Mouse (Mus musculus): ENCODE measurements around the gene Vash2. TPM values are rescaled to one million over a fixed set of nuclear protein-coding genes. Genes with fewer than 3 reads are reported as not detected.
A peak's percentile ranks its signal among the peaks of the same experiment; 100 is the strongest.
"Not testable (repeated sequence)": the region's sequence is repeated elsewhere in the genome, so short reads cannot be mapped to it uniquely, and the experiment has no call there.

The Vash2 gene
- total RNA-seq (2014; rRNA removed) (under 0.01 TPM in 1 of 2 replicates, not detected in the other), polyA plus RNA-seq (2012; rRNA removed) (not detected in 2 replicates)

DNA sequence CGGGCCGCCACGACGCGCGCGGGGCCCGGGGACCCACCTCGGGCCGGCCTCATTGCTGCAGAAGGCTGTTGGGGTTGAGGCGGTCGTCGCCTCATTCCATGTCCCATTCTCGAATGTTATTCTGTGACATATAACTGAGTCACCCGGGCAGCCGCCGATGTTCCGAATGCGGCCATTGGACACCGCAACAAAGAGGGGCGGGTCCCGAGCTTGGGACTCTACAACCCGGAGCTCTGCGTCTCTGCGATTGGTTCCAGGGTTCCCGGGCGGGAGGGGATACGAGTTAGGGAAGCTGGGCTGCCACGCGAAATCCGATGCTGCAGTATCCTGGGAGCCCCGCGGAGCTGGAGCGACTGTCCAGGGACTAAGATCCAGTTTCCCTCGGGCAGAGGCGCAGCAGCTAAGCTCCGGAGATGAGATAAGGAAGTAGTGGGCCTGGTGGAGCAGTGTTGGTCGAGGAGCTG is at the start of gene Vash2:
Gene Vash2, minus strand, starts transcription at position 197 of the 464 bp plus-strand sequence.
- H3K36me3 ChIP-seq (ENCODE audit: control insufficient read depth, insufficient read depth, low read length): no peaks in the 10 kb centered on the region
- no peaks in the 10 kb centered on the region for H3K4me1 ChIP-seq (ENCODE audit: control insufficient read depth, insufficient read depth, low read length)
- no peak within 1 kb of the TSS for H3K27ac ChIP-seq (replicated peaks; ENCODE audit: insufficient read depth, low read depth, low read length)
- peaks cover 11% of the 10 kb centered on the region for H3K27me3 ChIP-seq (ENCODE audit: control insufficient read depth, insufficient read depth, low read length)
- WGBS: 2% methylated on average over 38 of the region's 38 CpGs
- H3K9ac ChIP-seq (ENCODE audit: low read depth, low read length): peak within 1 kb of the TSS; percentile 10; the same call in 1 of the 2 replicates
- H3K4me3 ChIP-seq (ENCODE audit: insufficient read depth, low read depth, low read length): peak within 1 kb of the TSS; percentile 39
- DNase-seq (ENCODE audit: extremely low read depth, low read depth, low spot score): no peak
- no peak for TF ChIP-seq CTCF (IDR thresholded peaks at IDR 0.05; ENCODE audit: low read depth, low read length)
- no peak for TF ChIP-seq POLR2A (IDR thresholded peaks at IDR 0.05; ENCODE audit: extremely low read depth, insufficient read depth, low read length)
- H3K79me2 ChIP-seq (ENCODE audit: control insufficient read depth, insufficient read depth, low read length): no peaks in the 10 kb centered on the region

DNA sequence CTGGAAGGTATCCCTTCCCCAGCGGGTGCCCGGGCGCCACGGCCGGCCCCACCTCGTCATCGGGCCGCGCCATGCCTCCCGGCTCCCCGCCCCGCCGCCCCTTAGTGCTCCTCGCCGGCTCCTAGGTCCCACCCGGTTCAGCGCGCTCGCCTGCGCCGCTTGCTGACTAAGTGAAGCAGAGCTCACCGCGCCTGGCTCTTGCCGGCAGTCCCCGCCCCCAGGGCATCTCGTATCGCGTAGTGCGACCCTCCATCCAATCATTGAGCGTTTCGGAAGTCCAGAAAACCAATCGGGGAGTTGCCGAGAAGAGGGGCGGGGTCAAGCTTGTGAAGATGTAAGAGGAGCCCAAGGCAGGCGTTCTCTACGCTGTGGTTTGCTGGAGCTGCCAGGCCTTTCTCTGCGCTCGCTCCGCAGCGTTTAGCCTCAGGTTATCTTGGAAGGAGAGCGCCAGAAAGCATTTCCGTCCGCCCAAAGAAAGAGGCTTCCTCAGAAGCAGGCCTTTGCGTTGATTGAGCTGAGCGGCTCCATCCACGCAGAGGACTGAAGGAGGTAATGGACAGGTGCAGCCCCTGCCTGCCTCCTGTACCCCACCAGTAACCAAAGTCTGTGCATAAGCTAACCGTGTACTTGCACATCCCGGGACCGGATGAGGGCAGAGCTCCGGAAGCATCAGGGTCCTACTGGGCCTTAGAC is 47.1 kb upstream of the Vash2 start, which contains the start of gene Flvcr1:
Gene Flvcr1, minus strand, starts transcription at position 138 of the 693 bp plus-strand sequence.
- DNase-seq (ENCODE audit: extremely low read depth, low read depth, low spot score): peak; percentile 95
- H3K4me3 ChIP-seq (ENCODE audit: insufficient read depth, low read depth, low read length): peak within 1 kb of the TSS; percentile 61
- 1% methylated on average over 50 of the region's 50 CpGs for WGBS
- peaks cover 7% of the 10 kb centered on the region for H3K4me1 ChIP-seq (ENCODE audit: control insufficient read depth, insufficient read depth, low read length)
- peaks cover 1% of the 10 kb centered on the region; the same call in 1 of the 2 replicates for H3K36me3 ChIP-seq (ENCODE audit: control insufficient read depth, insufficient read depth, low read length)
- no peaks in the 10 kb centered on the region for H3K27me3 ChIP-seq (ENCODE audit: control insufficient read depth, insufficient read depth, low read length)
- TF ChIP-seq POLR2A (IDR thresholded peaks at IDR 0.05; ENCODE audit: extremely low read depth, insufficient read depth, low read length) (peak; percentile 94), CTCF (IDR thresholded peaks at IDR 0.05; ENCODE audit: low read depth, low read length) (0 out of 2 replicates have a peak, but pooled peaks have one; percentile 8)
- H3K27ac ChIP-seq (replicated peaks; ENCODE audit: insufficient read depth, low read depth, low read length): no peak within 1 kb of the TSS
- H3K9ac ChIP-seq (ENCODE audit: low read depth, low read length): peak within 1 kb of the TSS; percentile 63
- H3K79me2 ChIP-seq (ENCODE audit: control insufficient read depth, insufficient read depth, low read length): no peaks in the 10 kb centered on the region; the same call in 1 of the 2 replicates

DNA sequence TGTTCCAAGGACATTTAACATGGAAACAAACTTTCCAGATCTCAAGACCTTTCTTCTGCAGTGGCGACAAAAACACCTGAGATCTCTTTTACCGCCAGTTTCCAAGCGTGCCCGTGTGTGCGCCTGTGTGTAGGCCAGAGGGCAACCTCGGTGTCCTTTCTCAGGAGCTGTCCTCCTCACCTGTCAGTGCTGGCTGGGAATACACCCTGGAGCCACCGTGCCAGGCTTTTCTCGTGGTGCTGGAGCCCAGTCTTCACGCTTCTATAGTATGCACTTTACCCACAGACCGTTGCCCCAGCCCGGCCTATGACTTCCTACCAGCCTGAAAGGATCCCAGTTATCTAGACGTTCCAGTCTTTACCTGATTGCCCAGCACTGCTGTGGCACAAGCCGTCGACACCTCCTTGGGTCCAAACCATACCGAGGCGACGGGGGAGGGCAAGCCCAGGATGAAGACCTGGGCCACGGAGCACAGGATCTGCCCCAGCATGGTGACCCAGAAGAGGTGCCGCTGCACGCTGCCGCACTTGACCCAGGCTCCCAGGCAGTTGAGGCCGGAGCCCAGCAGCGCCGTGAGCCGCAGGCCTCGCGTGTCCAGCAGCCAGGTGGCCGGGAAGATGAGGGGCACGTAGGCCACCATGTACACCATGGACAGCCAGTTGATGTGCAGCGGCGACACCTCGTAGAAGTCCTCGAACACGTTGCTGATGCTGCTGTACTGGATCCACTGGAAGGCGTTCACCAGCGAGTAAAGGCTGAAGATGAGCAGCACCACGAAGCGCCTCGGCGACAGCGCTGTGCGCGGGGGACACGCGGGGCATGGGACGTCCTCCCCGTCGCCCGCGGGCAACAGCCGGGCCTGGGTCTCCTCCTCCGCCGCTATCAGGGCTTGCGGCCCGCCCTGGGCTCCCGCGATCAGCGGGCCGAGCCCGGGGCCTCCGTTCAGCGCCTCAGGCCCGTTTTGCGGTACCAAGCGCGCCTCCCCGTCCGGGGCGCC is 46.2 kb upstream of the Vash2 start:
- no peaks in the 10 kb centered on the region for H3K27me3 ChIP-seq (ENCODE audit: control insufficient read depth, insufficient read depth, low read length)
- H3K36me3 ChIP-seq (ENCODE audit: control insufficient read depth, insufficient read depth, low read length): peaks cover 1% of the 10 kb centered on the region; the same call in 1 of the 2 replicates
- peak; percentile 29 for DNase-seq (ENCODE audit: extremely low read depth, low read depth, low spot score)
- peak overlapping the region; percentile 61 for H3K4me3 ChIP-seq (ENCODE audit: insufficient read depth, low read depth, low read length)
- no peaks in the 10 kb centered on the region; the same call in 1 of the 2 replicates for H3K79me2 ChIP-seq (ENCODE audit: control insufficient read depth, insufficient read depth, low read length)
- no peak overlapping the region for H3K27ac ChIP-seq (replicated peaks; ENCODE audit: insufficient read depth, low read depth, low read length)
- 3% methylated on average over 69 of the region's 69 CpGs for WGBS
- peaks cover 7% of the 10 kb centered on the region for H3K4me1 ChIP-seq (ENCODE audit: control insufficient read depth, insufficient read depth, low read length)
- H3K9ac ChIP-seq (ENCODE audit: low read depth, low read length): peak overlapping the region; percentile 63
- no peak for TF ChIP-seq POLR2A (IDR thresholded peaks at IDR 0.05; ENCODE audit: extremely low read depth, insufficient read depth, low read length)
- no peak for TF ChIP-seq CTCF (IDR thresholded peaks at IDR 0.05; ENCODE audit: low read depth, low read length)

DNA sequence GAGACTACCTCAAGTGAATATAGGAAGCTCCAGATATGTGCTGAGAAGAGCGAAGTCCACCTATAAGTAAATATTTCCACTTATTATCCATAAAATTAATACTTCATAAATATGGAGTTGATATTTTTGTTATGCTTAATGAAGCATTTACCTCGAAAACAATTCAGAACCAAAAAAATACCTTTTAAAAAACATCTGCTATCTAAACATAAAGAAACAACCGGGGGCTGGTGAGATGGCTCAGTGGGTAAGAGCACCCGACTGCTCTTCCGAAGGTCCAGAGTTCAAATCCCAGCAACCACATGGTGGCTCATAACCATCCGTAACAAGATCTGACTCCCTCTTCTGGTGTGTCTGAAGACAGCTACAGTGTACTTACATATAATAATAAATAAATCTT is 44.7 kb upstream of the Vash2 start:
- H3K27me3 ChIP-seq (ENCODE audit: control insufficient read depth, insufficient read depth, low read length); H3K4me1 ChIP-seq (ENCODE audit: control insufficient read depth, insufficient read depth, low read length); H3K27ac ChIP-seq (replicated peaks; ENCODE audit: insufficient read depth, low read depth, low read length); H3K79me2 ChIP-seq (ENCODE audit: control insufficient read depth, insufficient read depth, low read length); H3K4me3 ChIP-seq (ENCODE audit: insufficient read depth, low read depth, low read length); DNase-seq (ENCODE audit: extremely low read depth, low read depth, low spot score); H3K36me3 ChIP-seq (ENCODE audit: control insufficient read depth, insufficient read depth, low read length); H3K9ac ChIP-seq (ENCODE audit: low read depth, low read length): not testable (repeated sequence)
- 92% methylated on average over 6 of the region's 6 CpGs for WGBS

DNA sequence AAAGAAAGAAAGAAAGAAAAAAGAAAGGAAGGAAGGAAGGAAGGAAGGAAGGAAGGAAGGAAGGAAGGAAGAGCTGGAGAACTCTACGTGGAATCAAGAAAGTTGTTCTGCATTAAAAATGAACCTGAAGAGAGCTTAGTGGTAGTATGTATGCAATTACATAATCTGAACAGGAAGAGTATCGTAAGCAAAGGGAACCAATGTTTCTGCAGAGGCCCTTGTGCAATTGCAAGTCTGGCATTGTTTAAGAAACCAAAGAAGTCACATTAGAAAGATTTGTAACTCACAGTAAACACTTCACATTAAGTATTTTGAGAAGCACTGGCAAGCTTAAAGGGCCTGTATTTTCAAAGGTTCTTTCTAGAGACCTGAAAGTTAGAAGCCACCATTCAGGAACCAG is 44.0 kb upstream of the Vash2 start:
- DNase-seq (ENCODE audit: extremely low read depth, low read depth, low spot score): peak; percentile 15
- Histone ChIP-seq H3K4me3 (ENCODE audit: insufficient read depth, low read depth, low read length) (no peak overlapping the region), H3K9ac (ENCODE audit: low read depth, low read length) (no peak overlapping the region), H3K36me3 (ENCODE audit: control insufficient read depth, insufficient read depth, low read length) (peaks cover 1% of the 10 kb centered on the region; the same call in 1 of the 2 replicates), H3K79me2 (ENCODE audit: control insufficient read depth, insufficient read depth, low read length) (no peaks in the 10 kb centered on the region; the same call in 1 of the 2 replicates), H3K27me3 (ENCODE audit: control insufficient read depth, insufficient read depth, low read length) (no peaks in the 10 kb centered on the region), H3K4me1 (ENCODE audit: control insufficient read depth, insufficient read depth, low read length) (peaks cover 7% of the 10 kb centered on the region), H3K27ac (replicated peaks; ENCODE audit: insufficient read depth, low read depth, low read length) (no peak overlapping the region)
- 76% methylated on average over 2 of the region's 2 CpGs for WGBS
- no peak for TF ChIP-seq POLR2A (IDR thresholded peaks at IDR 0.05; ENCODE audit: extremely low read depth, insufficient read depth, low read length)
- TF ChIP-seq CTCF (IDR thresholded peaks at IDR 0.05; ENCODE audit: low read depth, low read length): no peak
